Mouse (Mus musculus) thymus, postnatal 0 days (tissue): ENCODE measurements around the gene Aurkaip1. TPM values are rescaled to one million over a fixed set of nuclear protein-coding genes. Genes with fewer than 3 reads are reported as not detected.

Experiments
- DNase-seq: peaks from one replicate; pipeline ENCODE4 v3.0.0-alpha.2; 2015; ENCODE audit warnings: low spot score
- polyA plus RNA-seq: library from polyadenylated mRNA; unstranded; fragments of >200 nt; fragmentation: Nextera tagmentation; extraction: Ambion mirVana; gene quantifications from 2 replicates; pipeline ENCODE4 v1.2.1, GENCODE M21; 2015

Aurkaip1 gene
- polyA plus RNA-seq, 1 experiment from 2014 or later, result 187 TPM

DNA sequence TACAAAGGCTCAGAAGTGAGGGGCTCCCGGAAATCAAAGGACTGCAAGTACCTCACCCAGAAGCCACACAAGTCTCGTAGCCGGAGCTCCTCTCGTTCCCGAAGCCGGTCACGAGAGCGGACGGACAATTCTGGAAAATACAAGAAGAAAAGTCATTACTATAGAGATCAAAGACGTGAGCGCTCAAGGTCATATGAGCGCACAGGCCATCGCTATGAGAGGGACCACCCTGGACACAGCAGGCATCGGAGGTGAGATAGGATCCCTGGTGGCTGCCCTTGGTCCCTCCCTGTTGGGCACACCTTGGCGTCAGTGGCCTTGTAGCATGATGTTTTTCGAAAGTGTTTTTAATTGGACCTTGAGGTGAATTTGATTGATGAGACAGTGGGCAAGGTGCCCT is 7.6 kb upstream of the Aurkaip1 start:
- no peak for DNase-seq

DNA sequence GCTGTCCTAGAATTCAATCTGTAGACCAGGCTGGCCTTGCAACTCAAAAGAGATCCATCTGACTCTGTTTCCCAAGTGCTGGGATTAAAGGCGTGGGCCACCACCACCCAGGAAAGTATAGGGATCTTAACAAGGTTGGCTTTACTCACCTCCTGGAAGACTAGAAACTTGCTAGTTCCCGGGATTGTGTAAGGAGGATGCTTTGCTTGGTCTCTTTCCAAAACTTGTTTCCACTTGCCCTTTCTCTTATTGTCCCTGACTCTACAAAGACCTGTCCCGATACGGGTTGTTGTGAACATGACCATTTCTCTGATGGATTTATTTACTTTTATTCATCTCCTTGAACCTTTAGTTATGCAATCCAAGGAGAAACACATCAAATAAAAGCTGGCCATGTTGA is 1.2 kb upstream of the Aurkaip1 start:
- no peak for DNase-seq

DNA sequence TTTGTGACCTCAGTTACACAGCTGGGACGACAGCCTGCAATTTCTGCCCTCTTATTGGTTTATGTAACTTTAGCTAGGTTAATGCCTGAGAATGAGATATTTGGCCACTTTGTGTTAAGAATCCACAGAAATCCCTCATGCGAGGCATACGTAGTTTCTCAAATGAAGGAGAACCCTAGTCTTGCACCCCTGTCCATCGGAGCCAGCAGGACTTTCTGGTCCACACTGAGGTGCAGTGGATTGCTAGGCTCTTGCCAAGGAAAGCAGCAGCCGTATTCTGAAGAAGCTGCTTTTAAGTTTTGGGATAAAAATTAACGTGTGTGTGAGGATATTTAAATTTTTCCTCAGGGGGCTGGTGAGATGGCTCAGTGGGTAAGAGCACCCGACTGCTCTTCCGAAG is 476 bp upstream of the Aurkaip1 start:
- DNase-seq, result peak; percentile 13

DNA sequence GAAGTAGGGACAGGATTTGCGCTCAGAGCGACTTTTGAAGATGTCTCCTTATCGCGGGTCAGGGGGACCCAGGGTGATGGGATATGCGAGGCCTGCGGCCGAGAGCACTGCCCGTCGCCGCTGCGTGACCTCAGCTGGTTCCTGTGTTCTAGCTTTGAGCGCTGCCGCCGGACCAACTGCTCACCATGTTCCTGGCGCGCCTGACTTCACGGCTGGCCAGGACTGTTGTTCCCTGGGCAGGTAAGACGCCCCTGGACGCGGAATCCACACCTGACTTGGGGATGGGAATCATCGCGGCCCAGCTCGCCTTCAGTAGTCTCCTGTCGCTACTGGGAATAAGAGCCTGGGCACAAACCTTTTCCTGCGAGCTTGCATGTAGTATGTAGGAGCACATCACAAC is 759 bp downstream of the Aurkaip1 start:
- DNase-seq, result no peak

DNA sequence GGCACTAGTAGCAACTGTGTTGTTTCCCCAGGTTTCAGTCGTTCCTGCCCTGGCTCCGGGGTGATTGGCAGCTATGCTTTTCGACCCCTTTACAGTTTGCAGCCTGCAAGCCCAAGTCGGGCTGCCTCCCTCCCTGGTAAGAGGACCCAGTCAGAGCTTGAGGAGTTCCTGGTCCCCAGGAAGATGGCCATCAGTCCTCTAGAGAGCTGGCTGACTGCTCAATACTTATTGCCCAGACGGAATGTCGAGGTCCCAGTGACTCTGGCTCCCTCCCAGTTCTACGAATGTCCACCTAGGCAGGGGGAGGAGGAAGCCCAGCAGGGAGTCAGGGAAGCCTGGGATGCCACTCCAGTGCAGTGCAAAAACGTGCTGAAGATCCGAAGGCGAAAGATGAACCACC is 1.2 kb downstream of the Aurkaip1 start:
- DNase-seq, result no peak

DNA sequence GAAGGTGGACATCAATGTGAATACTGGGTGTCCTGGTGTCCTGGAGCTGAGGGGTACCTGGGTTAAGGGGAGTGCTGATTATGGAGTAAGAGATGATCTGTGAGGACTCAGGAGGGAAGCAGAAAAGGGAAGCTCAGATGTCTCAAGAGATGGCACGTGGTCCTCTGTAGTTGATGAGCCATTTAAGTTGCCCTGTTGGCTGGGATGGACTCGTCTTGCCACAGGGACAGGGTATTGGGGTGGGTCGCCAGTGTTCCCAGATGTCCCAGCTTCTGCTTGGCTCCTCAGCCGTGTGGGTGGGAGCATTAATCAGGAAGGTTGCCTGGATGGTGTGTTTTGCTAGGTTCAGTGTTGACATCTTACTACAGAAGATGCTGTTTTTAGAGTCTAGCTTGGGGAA is 2.2 kb downstream of the Aurkaip1 start:
- DNase-seq, result no peak

DNA sequence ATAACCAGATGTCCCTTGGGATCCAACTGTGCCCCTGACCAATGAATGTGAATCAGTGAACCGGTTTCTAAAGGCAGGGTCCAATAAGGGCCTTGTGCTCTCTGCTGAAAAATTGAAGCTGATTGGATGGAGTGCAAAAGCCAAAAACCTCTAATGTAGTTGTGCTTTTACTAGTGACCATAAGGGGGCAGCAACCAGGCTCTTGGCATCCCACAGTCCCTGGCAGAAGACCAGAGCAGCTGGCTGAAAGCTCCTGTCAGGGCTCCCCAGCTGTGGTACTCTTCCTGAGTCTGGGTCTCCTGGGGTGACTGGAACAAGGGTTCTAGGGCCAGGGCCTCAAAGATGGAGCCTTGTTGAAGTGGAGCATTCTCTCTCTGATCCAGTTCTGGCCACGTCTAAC is 2.8 kb downstream of the Aurkaip1 start:
- DNase-seq, result peak; percentile 74

DNA sequence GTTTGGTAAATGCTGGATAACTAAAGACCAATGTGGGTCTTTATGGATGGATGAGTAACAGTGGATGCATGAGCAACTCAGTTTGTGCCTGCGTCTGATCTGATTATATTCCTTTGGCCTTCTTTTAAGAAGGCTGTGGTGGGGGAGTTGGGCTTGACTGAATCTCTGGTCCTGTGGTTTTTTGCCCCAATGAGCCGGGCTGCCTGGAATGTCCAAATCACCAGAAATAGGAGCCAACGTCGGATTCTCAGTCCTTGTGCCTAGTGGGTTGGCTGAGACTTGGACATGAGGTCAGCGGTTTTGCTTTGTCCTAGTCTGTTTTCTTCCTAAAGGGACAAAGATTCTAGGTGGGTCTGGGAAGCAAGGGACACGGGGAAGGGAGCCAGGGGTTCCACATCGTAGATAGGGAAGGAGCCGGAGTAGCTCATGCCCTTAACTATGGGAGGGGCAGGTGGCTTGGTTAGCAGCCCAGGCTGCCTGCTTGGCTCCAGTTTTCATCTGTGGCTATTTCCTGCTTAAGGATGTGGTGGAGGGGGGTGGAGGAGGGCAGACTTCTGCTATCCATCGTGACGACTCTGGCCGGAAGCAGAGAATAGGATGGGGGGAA is 6.4 kb downstream of the Aurkaip1 start:
- DNase-seq, result no peak

DNA sequence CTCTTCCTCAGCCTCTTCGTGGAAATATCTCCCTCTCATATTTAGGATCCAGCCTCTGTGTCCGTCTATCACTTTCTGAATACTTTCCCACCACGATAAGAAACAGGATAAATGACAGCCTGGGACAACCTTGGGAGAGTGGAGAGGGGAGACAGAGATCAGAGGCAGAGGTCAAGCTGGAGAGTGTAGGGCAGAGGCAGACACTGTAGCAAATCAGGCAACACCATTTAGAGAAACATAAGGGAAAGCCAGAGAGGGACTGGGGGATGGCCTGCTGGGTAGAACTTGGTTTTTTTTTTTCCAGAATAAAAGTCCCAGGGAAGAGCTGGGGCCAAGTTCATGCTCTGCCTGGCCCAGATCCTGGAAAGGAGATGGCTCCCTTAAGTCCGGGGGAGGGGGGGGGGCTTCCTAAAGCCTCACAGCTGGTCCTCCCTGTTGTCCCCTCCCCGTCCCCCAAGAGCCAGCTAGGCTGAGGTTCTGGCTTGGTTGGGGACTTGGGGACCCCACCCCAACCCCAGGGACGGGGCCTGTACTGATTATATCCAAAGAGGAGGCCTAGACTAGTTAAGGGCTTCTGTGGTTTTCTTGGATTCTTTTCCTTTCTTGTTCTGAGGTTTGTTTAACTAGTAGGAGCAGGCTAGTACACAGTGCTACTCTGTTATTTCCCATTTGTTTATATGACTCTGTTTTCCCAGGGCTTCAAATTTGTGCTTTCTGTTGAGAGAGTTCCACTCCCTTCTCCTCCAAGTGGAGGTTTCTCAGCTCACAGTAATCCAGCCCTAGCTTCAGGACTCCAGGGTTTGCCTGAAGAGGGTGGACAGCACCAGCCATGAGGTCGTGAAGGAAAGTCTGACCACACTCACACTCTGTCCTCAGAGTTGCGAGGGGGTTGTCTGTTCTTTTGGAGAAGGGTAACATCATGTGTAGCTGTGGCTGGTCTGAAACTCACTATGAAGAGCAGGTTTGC is 7.4 kb downstream of the Aurkaip1 start:
- DNase-seq, result no peak

DNA sequence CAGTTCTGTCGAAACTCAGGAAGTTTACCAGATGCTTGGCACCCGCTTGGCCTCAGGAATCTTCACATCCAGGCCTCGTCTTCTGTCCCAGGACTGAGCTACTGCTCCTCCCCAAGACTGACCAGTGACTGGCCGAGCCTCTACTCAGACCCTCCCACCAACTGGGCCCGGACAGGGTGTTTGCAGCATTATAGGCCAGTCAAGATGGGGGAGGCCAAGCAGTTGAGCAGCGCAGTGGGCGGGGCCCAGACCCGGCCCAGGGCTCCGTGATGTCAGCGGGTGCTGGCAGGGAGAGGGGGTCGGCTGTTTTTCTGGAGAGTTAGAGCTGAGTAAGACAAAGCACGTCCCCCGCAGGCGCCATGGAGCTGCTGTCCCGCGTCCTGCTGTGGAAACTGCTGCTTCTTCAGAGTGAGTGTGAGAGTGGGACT is 8.4 kb downstream of the Aurkaip1 start, which contains the start of gene Mxra8:
Gene Mxra8, plus strand, starts transcription at position 198 of the 428 bp plus-strand sequence.
- no peak for DNase-seq

DNA sequence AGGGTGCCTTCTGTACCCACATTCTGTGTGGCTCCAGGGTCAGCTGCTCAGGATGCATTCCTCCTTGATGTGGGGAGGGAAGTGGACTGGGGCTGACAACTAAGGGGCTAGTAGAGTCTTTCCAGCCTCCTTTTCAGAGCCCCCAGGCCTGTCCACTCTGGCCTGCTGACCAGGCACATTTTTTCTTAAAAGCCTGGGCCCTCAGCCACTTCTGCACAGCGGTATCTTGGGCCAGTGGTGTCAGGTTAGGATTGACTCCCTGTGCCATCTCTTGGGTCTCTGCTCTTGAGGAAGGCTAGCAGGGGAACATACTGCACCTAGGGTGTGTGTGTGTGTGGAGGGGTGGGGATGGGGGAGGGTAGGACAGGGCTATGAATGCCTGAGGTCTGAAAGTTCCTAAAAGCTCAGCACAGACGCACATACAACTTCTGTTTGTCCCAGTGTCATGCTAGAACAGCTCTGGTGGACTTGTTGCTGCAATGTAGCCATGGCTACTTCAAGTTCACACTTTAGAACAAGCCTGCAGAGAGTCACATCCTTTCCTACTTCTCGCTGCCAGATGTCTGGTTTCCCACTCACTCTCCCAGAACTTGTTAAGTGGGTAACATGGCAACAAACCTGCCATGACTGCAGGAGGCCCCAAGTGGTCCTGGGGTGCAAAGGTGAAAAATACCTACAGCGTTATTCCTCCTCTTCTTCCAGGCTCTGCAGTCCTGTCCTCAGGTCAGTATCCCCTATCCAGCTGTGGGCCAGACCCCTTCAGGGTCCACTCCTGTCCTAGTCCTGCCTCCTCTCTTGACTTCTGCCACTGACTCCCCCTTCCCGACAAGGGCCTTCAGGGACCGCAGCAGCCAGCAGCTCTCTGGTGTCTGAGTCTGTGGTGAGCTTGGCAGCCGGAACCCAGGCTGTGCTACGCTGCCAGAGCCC is 9.3 kb downstream of the Aurkaip1 start:
- peak; percentile 10 for DNase-seq

DNA sequence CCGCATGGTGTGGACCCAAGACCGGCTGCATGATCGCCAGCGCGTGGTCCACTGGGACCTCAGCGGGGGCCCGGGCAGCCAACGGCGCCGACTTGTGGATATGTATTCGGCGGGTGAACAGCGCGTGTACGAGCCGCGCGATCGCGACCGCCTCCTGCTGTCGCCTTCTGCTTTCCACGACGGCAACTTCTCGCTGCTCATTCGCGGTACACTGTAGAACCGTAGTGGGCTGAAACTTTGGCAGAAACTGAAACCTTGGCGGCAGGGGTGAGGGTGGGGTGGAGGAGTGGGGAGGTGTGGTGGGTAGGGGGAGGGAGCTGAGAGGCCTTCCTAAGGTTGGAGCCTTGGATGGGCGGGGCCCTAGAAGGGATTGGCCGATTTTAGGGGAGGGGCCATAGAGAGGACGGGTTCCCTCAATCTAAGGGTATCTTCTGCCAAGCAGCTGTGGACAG is 10.0 kb downstream of the Aurkaip1 start:
- peak; percentile 58 for DNase-seq

DNA sequence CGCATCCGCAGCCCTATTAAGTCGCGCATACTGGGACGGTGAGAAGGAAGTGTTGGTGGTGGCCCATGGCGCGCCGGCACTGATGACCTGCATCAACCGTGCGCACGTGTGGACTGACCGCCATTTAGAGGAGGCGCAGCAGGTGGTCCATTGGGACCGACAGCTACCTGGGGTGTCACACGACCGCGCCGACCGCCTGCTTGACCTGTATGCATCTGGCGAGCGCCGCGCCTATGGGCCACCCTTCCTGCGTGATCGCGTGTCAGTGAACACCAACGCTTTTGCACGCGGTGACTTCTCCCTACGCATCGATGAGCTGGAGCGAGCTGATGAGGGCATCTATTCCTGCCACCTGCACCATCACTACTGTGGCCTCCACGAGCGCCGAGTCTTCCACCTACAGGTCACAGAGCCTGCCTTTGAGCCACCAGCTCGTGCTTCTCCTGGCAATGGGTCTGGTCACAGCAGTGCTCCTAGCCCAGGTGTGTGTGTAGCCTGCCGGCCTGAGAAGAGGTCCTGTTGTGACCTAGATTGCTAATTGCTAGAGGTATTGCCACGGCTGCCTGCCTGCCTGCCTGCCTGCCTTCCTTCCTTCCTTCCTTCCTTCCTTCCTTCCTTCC is 10.7 kb downstream of the Aurkaip1 start:
- no peak for DNase-seq

DNA sequence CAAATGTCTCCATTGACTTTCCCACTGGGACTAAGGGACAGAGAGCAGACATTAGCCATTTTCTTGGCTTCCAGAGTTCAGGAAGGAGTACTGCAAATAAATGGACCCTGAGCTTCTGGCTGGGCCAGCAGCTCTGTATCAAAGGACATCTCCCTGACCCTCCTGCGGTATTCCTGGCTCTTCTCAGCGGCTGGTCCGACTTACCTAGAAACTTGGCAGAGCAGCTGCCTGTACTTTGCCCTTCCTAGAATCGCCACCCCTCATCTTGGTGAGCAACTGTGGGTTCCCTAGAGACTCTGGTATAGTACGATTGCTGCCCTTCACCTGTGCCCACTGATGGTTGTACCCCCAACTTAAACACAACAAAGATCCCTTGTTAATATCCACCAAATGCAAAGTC is 12.2 kb downstream of the Aurkaip1 start:
- no peak for DNase-seq

DNA sequence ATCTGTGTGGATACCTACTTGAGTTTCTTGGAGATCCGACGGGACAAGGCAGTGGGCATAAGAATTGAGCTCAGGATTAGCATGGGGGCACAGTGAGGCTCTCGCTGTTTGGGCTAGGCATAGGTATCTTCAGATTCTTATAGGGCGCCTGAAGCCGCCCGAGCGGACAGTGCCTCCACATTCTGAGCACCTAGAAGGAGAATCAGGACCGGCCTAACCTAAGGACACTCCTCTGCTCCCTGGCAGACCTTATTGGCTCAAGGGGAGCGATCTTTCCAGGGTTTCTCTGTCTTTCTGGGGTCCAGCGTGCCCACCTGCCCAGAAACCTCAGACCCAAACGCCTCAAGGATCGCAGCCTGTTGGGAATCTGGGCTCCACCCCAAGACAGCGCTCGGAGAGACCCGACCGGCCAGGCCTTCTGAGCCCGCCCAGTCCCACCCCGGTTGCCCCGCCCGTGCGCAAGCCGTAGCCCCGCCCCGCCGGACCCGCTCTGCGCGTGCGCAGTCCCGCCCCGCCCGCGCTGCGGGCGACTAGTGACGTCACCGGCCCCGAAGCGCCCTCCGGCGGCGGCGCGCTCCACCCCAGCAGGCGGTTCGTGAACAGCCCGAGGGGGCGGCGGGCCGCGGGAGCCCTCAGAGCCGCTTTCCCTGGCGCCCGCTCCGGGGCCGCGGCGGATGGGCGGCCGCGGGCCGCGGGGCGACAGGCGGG is 16.0 kb downstream of the Aurkaip1 start, which contains the start of gene Dvl1:
Gene Dvl1, plus strand, starts transcription at position 532 of the 708 bp plus-strand sequence.
- peak; percentile 93 for DNase-seq

DNA sequence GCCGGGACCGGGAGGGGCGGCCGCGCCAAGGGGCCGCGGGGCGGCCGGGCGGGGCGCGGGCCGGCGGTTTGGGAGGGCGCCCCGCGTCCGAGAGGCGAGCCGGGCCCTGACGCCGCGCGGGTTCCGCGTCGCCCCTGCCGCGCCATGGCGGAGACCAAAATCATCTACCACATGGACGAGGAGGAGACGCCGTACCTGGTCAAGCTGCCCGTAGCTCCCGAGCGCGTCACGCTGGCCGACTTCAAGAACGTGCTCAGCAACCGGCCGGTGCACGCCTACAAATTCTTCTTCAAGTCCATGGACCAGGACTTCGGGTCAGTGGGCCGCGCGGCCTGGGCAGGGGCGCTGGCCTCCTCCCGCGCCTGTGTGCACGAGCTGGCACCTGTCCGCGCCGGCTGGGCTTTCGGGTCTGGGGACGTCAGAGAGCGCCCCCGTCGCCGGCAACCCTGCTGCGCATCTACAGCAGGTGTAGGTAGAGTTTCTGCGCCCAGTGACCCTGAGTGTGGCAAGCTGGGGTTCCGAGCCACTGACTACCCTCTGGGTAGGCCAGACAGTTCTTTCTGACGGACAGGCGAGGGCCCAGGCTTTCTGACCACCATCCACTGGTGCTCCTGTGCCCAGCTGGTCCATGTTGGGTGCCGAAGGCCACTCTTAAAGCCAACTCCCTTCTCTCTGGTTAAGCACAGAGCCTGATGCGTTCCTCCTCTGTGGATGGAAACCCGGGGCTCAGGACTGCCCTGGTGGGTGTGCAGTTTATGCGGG is 16.7 kb downstream of the Aurkaip1 start:
- peak; percentile 50 for DNase-seq

DNA sequence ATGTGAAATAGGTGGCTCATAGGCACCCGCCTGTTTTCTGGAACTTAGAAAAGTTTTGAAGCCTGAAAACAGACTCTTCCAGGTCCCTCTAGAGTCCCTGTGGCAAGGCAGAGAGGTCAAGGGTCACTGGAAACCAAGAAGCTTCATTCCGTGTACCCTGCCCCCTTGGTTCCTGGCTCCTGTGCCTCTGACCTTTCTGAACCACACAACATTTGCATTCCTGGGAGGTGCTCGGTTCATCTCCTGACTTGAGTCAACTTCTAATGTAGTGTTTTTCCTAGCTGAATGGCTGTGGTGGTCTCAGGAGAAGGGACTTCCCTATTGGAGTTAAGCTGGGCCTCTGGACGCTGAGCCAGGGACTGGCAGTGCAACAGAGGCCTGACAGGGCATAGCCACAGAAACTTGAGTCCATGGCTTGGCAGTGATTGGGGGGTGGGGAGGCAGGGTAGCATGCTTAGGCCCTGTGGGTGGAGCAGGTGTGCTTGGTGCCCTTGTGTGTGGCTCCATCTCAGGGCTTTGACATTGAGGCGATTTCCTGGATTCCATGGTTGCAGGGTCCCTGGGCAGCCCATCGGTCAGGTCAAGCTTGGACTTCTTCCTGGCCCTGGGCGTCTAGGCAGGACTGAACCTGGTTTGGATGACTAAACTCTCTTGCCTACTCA is 17.5 kb downstream of the Aurkaip1 start:
- DNase-seq, result no peak

DNA sequence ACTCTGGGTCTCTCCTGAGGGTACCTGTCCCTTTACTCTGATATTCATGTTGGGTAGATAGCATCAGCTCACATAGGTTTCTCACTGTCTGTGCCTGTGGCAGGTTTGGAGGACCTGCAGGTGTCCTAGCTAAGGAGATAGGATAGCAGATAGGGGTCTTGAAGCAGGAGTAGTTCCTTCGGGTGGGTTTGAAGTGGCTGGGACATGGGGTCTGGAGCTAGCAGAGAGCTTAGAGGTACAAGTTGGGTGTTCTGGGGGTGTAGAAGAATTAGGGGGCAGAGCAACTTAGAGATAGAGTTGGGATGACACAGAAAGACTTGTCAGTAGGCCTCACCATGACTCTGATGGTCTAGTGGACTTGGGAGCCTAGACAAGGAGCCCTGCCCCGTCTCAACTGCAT is 18.3 kb downstream of the Aurkaip1 start:
- no peak for DNase-seq
